Mouse (Mus musculus) forebrain, embryonic 14.5 days (tissue): ENCODE results near the gene Nop9. TPM values are rescaled to one million over a fixed set of nuclear protein-coding genes. Genes with fewer than 3 reads are reported as not detected.
A peak's percentile ranks its signal among the peaks of the same experiment; 100 is the strongest.

Experiments
- ATAC-seq: fragments of 200-750 bp; cut with Nextera tagmentation; 2 replicates; pipeline ENCODE4 v1.8.0; 2017; ENCODE audit warnings: mild to moderate bottlenecking, moderate library complexity
- DNase-seq: peaks from one replicate; pipeline ENCODE4 v3.0.0-alpha.2; 2015; ENCODE audit warnings: low spot score
- H3K27ac ChIP-seq: fragments of 300-500 bp; sonication (generic); 2 replicates; pipeline ENCODE4 v1.5.1; 2014; ENCODE audit warnings: low read depth, mild to moderate bottlenecking, control low read depth, low read length, moderate library complexity
- H3K27me3 ChIP-seq: fragments of 300-500 bp; sonication (generic); replicated peaks from 2 replicates; pipeline ENCODE4 v1.6.1; 2014; ENCODE audit warnings: low read length, control low read depth, mixed read lengths; ENCODE audit not compliant: control insufficient read depth, insufficient read depth
- H3K36me3 ChIP-seq: fragments of 300-500 bp; sonication (generic); 2 replicates; pipeline ENCODE4 v1.6.1; 2014; ENCODE audit warnings: low read length, control low read depth; ENCODE audit not compliant: control insufficient read depth, insufficient read depth
- H3K4me1 ChIP-seq: fragments of 300-500 bp; sonication (generic); 2 replicates; pipeline ENCODE4 v1.6.1; 2014; ENCODE audit warnings: antibody characterized with exemption, low read length, control low read depth; ENCODE audit not compliant: control insufficient read depth, insufficient read depth
- H3K4me2 ChIP-seq: fragments of 300-500 bp; sonication (generic); 2 replicates; pipeline ENCODE4 v1.6.1; 2014; ENCODE audit warnings: mild to moderate bottlenecking, control low read depth, low read length
- H3K4me3 ChIP-seq: fragments of 300-500 bp; sonication (generic); 2 replicates; pipeline ENCODE4 v1.5.1; 2014; ENCODE audit warnings: low read depth, low read length, control low read depth
- H3K9ac ChIP-seq: fragments of 300-500 bp; sonication (generic); 2 replicates; pipeline ENCODE4 v1.6.1; 2014; ENCODE audit warnings: mild to moderate bottlenecking, low read length, control low read depth, moderate library complexity
- H3K9me3 ChIP-seq: fragments of 300-500 bp; sonication (generic); replicated peaks from 2 replicates; pipeline ENCODE4 v1.6.1; 2016; ENCODE audit warnings: low read length, control low read depth, mixed read lengths; ENCODE audit not compliant: control insufficient read depth
- WGBS: fragments of 180-500 bp; shearing (Covaris S2); extraction: QIAGEN DNeasy Blood & Tissue Kit; methylation state at CpG from one replicate; pipeline ENCODE4 v1.1.7; 2014; 5-methylcytosine and 5-hydroxymethylcytosine counted together
- polyA plus RNA-seq: library from polyadenylated mRNA; unstranded; fragments of >200 nt; fragmentation: Nextera tagmentation; extraction: Ambion mirVana; gene quantifications from 2 replicates; pipeline ENCODE4 v1.2.1, GENCODE M21; 2014

Gene Nop9
- polyA plus RNA-seq, result 36.3 and 36.6 TPM in 2 replicates

GRCm38 (mm10) chr14:55745180-55745860 lies at the start of gene Nop9, which contains the start of gene Dhrs1:
Gene Nop9 (plus strand): TSS chr14:55745693.
Gene Dhrs1 (minus strand): TSS chr14:55745690.
- Histone ChIP-seq H3K9ac (peak within 1 kb of the TSS; percentile 86), H3K9me3 (no peaks in the 10 kb centered on the region), H3K27me3 (no peaks in the 10 kb centered on the region), H3K36me3 (peaks cover 21% of the 10 kb centered on the region), H3K4me2 (peak within 1 kb of the TSS; percentile 93), H3K4me3 (peak within 1 kb of the TSS; percentile 80), H3K27ac (peak within 1 kb of the TSS; percentile 46; the same call in 1 of the 2 replicates), H3K4me1 (peaks cover 16% of the 10 kb centered on the region)
- ATAC-seq, result peak; percentile 80
- WGBS, result 2% methylated on average over 47 of the region's 48 CpGs
- DNase-seq, result peak; percentile 83

- no peak for ATAC-seq
- Histone ChIP-seq H3K9ac (no peak overlapping the region), H3K4me3 (no peak overlapping the region), H3K4me2 (no peak overlapping the region), H3K4me1 (no peaks in the 10 kb centered on the region), H3K36me3 (no peaks in the 10 kb centered on the region), H3K9me3 (no peaks in the 10 kb centered on the region; the same call in 1 of the 2 replicates), H3K27ac (no peak overlapping the region), H3K27me3 (no peaks in the 10 kb centered on the region)
- no peak for DNase-seq
- 82% methylated on average over 4 of the region's 4 CpGs for WGBS
Observed at GRCm38 (mm10) chr14:55697226-55697625, 48.3 kb upstream of the Nop9 start.

GRCm38 (mm10) chr14:55701131-55701530 lies 44.4 kb upstream of the Nop9 start:
- WGBS, result 59% methylated on average over 9 of the region's 9 CpGs
- H3K36me3 ChIP-seq, result no peaks in the 10 kb centered on the region
- no peak overlapping the region for H3K27ac ChIP-seq
- H3K27me3 ChIP-seq, result no peaks in the 10 kb centered on the region
- ATAC-seq (no peak), DNase-seq (no peak)
- H3K4me2 ChIP-seq, result no peak overlapping the region
- no peak overlapping the region for H3K9ac ChIP-seq
- H3K4me3 ChIP-seq, result no peak overlapping the region
- no peaks in the 10 kb centered on the region for H3K4me1 ChIP-seq
- H3K9me3 ChIP-seq, result no peaks in the 10 kb centered on the region

DNA sequence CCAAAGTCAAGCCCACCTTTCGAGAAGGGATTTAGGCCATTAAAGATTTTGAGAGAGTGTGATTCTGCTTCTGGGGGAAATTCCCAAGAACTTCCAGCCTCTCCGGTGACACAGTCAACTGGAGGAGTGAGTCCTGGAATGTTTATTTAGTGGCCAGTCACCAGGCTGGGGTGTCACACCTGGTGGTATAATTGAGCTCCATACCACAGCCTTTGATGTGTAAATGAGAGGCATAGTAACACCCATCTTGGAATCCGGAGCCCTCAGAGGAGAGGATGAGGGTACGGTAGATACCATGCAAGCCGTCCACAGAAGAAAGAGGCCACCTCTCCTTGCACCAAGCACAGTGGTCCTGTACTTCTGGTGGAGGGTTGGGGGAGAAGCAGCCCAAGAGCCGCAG lies 42.7 kb upstream of the Nop9 start:
- Histone ChIP-seq H3K4me3 (no peak overlapping the region), H3K4me2 (no peak overlapping the region), H3K27ac (no peak overlapping the region), H3K27me3 (no peaks in the 10 kb centered on the region), H3K36me3 (no peaks in the 10 kb centered on the region), H3K9me3 (no peaks in the 10 kb centered on the region), H3K9ac (no peak overlapping the region), H3K4me1 (no peaks in the 10 kb centered on the region)
- ATAC-seq, result no peak
- WGBS, result 71% methylated on average over 6 of the region's 6 CpGs
- DNase-seq, result no peak

GRCm38 (mm10) chr14:55706051-55706600 lies 39.4 kb upstream of the Nop9 start:
- 91% methylated on average over 8 of the region's 8 CpGs for WGBS
- Histone ChIP-seq H3K4me2 (no peak overlapping the region), H3K4me3 (no peak overlapping the region), H3K27ac (no peak overlapping the region), H3K9me3 (no peaks in the 10 kb centered on the region), H3K27me3 (no peaks in the 10 kb centered on the region), H3K36me3 (no peaks in the 10 kb centered on the region), H3K4me1 (no peaks in the 10 kb centered on the region), H3K9ac (no peak overlapping the region)
- no peak for ATAC-seq
- DNase-seq, result no peak

GRCm38 (mm10) chr14:55707397-55707796 lies 38.1 kb upstream of the Nop9 start:
- WGBS, result 87% methylated on average over 5 of the region's 5 CpGs
- Histone ChIP-seq H3K9ac (no peak overlapping the region), H3K4me2 (no peak overlapping the region), H3K4me3 (no peak overlapping the region), H3K9me3 (no peaks in the 10 kb centered on the region), H3K27me3 (0 out of 2 replicates have a peak, but pooled peaks cover 2% of the 10 kb centered on the region), H3K27ac (no peak overlapping the region), H3K36me3 (no peaks in the 10 kb centered on the region), H3K4me1 (no peaks in the 10 kb centered on the region)
- no peak for DNase-seq
- no peak for ATAC-seq

GRCm38 (mm10) chr14:55709509-55709908 lies 36.0 kb upstream of the Nop9 start:
- 86% methylated on average over 4 of the region's 4 CpGs for WGBS
- no peak for DNase-seq

DNA sequence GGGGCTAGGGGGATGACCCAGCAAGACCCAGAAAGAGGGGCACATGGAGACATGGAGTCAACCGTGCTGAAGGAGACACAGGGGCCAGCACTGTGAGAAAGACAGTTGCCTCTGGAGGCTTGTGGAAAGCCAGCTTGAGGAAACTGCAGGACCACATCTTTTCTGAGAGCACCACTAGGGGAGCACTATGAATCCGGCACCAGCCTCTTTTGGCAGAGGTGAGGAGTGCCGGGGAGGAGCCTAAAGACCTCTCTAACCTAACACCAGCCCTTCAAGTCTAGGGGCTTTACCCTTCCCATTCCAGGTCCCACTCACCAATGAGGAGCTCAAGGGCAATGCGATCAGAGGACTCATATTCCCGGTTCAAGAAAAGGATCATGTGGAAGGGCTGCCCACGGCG lies 33.7 kb upstream of the Nop9 start:
- DNase-seq (no peak), ATAC-seq (no peak)
- H3K27me3 ChIP-seq, result 0 out of 2 replicates have a peak, but pooled peaks cover 3% of the 10 kb centered on the region
- H3K4me2 ChIP-seq, result no peak overlapping the region
- H3K9ac ChIP-seq, result no peak overlapping the region
- no peaks in the 10 kb centered on the region for H3K4me1 ChIP-seq
- 85% methylated on average over 7 of the region's 7 CpGs for WGBS
- H3K4me3 ChIP-seq, result no peak overlapping the region
- H3K27ac ChIP-seq, result no peak overlapping the region
- H3K36me3 ChIP-seq, result peaks cover 4% of the 10 kb centered on the region; the same call in 1 of the 2 replicates
- H3K9me3 ChIP-seq, result no peaks in the 10 kb centered on the region

More at GRCm38 (mm10) chr14:55709509-55709908, 36.0 kb upstream of the Nop9 start:
- no peak for ATAC-seq
- H3K27me3 ChIP-seq, result 0 out of 2 replicates have a peak, but pooled peaks cover 3% of the 10 kb centered on the region
- H3K4me2 ChIP-seq, result no peak overlapping the region
- no peaks in the 10 kb centered on the region for H3K4me1 ChIP-seq
- no peak overlapping the region for H3K27ac ChIP-seq
- H3K9ac ChIP-seq, result no peak overlapping the region
- no peak overlapping the region for H3K4me3 ChIP-seq
- H3K9me3 ChIP-seq, result no peaks in the 10 kb centered on the region
- H3K36me3 ChIP-seq, result no peaks in the 10 kb centered on the region
